Mouse (Mus musculus): ENCODE data around the gene Phc2.
"Not testable (repeated sequence)": the region's sequence is repeated elsewhere in the genome, so short reads cannot be mapped to it uniquely, and the experiment has no call there.

Gene Phc2

DNA sequence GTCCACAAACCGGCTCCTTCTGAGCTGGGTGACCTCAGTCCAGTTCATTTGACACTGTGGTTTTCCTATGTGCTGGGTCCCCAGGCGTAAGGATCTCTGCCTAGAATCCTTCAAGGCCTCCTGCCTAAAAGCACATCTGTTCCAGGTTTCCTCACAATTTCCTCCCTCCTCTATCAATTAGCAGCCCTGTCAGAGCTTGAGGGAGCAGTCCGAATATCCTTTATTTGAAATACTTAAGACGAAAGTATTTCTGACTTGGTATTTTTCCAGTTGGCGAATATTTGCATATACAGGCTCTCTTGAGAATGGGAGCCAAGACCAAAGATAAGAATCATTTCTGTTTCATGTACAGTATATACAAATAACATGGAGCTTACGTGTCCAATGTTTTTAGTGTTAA is 8.6 kb upstream of the Phc2 start:
- DNase-seq (ENCODE audit: low read depth, low spot score), result no peak

GRCm38 (mm10) chr4:128646762-128647161 is 7.7 kb upstream of the Phc2 start:
- no peak for DNase-seq (ENCODE audit: low read depth, low spot score)

GRCm38 (mm10) chr4:128648567-128649255 is 5.8 kb upstream of the Phc2 start:
- DNase-seq (ENCODE audit: low read depth, low spot score), result no peak

DNA sequence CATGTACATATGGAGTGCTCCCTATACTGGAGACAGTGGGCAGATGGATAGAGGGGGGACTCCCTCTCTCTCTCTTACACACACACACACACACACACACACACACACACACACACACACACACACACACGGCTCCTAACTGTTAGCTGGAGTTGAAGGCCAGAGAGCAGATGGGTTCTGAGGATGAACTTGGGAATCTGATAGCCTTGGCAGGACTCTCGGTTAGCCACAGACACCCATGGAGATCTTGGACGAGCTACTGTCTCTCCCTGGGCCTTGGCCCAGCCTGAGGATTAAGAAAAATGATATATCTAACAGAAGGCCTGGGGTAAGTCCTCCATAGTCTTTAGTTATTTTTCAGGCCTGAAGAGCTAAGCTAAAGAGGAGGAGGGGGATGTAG is 3.0 kb upstream of the Phc2 start:
- DNase-seq (ENCODE audit: low read depth, low spot score), result no peak

- DNase-seq (ENCODE audit: low read depth, low spot score), result no peak
Observed at GRCm38 (mm10) chr4:128652584-128653298, 1.8 kb upstream of the Phc2 start.

DNA sequence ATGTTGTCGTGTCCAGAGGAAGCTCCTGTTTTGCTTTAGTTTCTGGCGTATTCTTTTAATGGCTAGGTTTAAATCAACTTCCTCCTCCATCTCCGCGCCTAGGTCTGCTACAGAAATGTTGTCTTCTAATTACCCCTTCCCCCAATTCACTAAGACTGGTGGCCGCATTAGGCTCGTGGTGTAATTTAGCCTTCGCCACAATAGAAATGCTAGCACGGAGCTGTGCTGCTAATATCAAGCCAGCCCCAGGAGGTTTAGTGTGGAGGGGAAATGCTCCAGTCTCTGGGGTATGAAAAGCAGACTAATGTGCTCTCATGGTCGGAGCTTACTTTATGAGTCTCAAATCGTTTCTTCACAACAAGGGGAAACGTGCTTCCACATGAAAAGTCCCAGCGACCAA is 944 bp downstream of the Phc2 start:
- no peak for DNase-seq (ENCODE audit: low read depth, low spot score)

GRCm38 (mm10) chr4:128660196-128660595 is 5.7 kb downstream of the Phc2 start:
- DNase-seq (ENCODE audit: low read depth, low spot score), result no peak

DNA sequence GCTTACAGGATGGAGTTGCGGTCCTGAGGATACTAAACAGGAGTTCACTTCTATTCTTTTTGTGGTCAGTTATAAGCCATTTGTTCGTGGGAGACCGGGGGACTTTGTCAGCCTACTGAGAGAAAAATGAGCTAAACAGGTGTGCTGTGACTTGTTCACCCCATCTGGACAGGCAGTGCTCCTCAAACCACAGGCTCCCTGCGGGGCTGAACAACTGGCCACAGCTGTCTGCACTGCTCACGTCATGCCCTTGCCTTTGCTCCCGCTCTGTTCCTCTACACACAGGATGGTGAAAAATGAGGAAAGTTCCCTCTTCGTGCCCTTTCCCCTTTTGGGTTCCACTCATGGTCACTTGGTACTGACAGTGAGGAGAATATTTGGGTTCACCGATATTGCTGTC is 6.6 kb downstream of the Phc2 start:
- DNase-seq (ENCODE audit: low read depth, low spot score), result no peak

- DNase-seq (ENCODE audit: low read depth, low spot score), result no peak
Observed at GRCm38 (mm10) chr4:128664002-128664401, 9.5 kb downstream of the Phc2 start.

GRCm38 (mm10) chr4:128666362-128666761 is 11.9 kb downstream of the Phc2 start:
- not testable (repeated sequence) for DNase-seq (ENCODE audit: low read depth, low spot score)

- not testable (repeated sequence) for DNase-seq (ENCODE audit: low read depth, low spot score)
Observed at GRCm38 (mm10) chr4:128667195-128667594, 12.7 kb downstream of the Phc2 start.

DNA sequence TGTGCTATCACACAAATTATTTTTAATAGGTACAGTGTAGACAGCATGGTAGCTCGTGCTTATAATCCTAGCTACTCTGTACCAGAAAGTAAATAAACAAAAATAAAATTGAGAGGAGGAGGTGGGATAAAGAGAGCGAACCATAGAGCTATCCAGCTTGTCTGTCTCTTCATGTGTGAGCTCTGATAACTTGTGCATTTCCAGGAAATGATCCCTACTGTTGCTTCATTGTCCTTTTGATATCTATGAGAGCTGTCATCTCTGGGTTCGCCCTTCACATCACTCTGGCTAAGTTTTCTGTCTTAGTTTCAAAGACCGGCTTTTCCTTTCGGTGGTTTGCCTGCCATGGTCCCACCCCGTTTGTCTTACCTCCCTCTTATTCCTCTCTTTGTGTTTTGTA is 14.7 kb downstream of the Phc2 start:
- no peak for DNase-seq (ENCODE audit: low read depth, low spot score)

DNA sequence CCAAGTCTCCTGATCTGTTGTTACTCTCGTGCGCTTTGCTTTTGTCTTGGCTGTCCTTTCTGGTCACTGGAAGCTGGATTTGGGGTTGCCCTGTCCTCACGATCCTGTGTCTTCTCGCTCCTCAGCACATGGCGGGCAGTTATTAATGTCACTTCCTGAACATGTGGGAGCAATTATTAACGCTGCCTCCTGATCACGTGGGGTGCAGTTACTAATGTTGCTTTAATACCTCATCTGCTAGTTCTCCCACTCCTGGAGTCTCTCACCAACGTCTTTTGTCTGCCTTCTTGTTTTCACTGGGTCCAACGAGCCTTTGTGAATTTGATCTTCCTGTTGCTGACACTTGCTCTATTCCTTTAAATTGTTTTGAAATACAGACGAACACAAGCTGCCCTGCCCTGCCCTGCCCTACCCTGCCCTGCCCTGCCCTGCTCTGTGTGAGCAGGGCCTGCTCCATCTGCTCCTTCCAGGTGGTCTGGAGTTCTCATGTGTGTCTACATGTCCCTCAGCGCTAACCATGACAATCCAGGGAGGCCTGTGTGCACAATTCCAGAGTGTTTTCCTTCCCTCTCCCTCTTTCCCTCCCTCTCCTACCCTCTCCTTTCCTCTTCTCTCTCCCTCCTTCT is 16.2 kb downstream of the Phc2 start:
- no peak for DNase-seq (ENCODE audit: low read depth, low spot score)

GRCm38 (mm10) chr4:128672494-128672893 is 18.0 kb downstream of the Phc2 start:
- DNase-seq (ENCODE audit: low read depth, low spot score), result no peak

- no peak for DNase-seq (ENCODE audit: low read depth, low spot score)
Observed at GRCm38 (mm10) chr4:128678564-128679217, 24.2 kb downstream of the Phc2 start.

DNA sequence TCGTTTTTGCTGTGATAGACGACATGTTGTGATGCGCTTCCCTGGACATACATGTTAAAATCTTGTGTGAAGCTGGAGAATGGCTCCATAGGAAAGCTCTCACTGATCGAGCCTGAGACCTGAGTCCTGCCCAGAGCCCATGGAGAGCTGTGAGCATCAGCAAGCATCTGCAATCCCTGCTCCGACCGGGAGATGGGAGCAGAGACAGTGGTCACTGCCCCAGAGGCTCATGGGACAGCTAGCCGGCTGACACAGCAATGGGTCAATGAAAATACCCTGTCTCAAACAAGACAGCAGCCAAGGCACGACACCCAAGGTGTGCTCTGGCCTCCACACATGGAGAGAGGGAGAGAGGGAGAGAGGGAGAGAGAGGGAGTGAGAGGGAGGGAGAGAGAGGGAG is 26.6 kb downstream of the Phc2 start:
- no peak for DNase-seq (ENCODE audit: low read depth, low spot score)

GRCm38 (mm10) chr4:128682281-128682680 is 27.8 kb downstream of the Phc2 start:
- no peak for DNase-seq (ENCODE audit: low read depth, low spot score)

GRCm38 (mm10) chr4:128683706-128684105 is 29.2 kb downstream of the Phc2 start:
- DNase-seq (ENCODE audit: low read depth, low spot score), result no peak

- no peak for DNase-seq (ENCODE audit: low read depth, low spot score)
Observed at GRCm38 (mm10) chr4:128684108-128684507, 29.6 kb downstream of the Phc2 start.

DNA sequence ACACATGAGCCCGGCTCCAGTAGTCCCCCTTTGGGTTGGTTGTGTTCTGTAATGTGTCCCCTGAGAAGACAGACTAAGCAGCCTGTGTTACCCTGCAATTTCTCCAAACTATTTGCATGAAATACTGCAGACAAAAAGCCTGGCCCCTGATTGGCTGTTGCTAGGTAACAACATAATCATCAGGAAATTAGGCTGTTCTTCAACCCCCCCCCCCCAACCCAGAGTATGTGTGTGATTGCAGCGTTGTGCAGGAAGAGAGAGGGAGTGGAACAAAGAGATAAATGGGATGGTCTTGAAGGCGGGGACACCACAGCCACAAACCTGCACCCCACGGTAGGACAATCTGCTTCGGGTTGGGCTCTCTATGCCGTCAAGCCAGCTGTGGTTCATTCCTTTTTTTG is 34.0 kb downstream of the Phc2 start:
- peak; percentile 79 for DNase-seq (ENCODE audit: low read depth, low spot score)

- no peak for DNase-seq (ENCODE audit: low read depth, low spot score)
Observed at GRCm38 (mm10) chr4:128688976-128689375, 34.5 kb downstream of the Phc2 start.

GRCm38 (mm10) chr4:128689739-128690304 is 35.3 kb downstream of the Phc2 start:
- no peak for DNase-seq (ENCODE audit: low read depth, low spot score)

All from brain, embryonic 18.5 days (tissue).